Mouse (Mus musculus): ENCODE data around the gene Paf1. TPM values are rescaled to one million over a fixed set of nuclear protein-coding genes. Genes with fewer than 3 reads are reported as not detected.

The Paf1 gene
- polyA plus RNA-seq, 2 experiments, result 15.0 to 40.4 TPM

GRCm38 (mm10) chr7:28368276-28368920 lies 24.4 kb upstream of the Paf1 start:
- H3K4me2 ChIP-seq (ENCODE audit: low read depth), result no peak overlapping the region
- DNase-seq (ENCODE audit: low read depth in 3 of 3, low spot score in 3 of 3), result no peak
- no peak for ATAC-seq (ENCODE audit: insufficient read depth)
- TF ChIP-seq CTCF (IDR thresholded peaks at IDR 0.05; ENCODE audit: low read depth), result no peak
- no peak for TF ChIP-seq EP300 (IDR thresholded peaks at IDR 0.05; ENCODE audit: low read depth)
- no peaks in the 10 kb centered on the region for H3K36me3 ChIP-seq (replicated peaks; ENCODE audit: control insufficient read depth, insufficient read depth, low read depth)
- H3K4me1 ChIP-seq (replicated peaks; ENCODE audit: control insufficient read depth in 2 of 2, insufficient read depth in 2 of 2, low read length in 1 of 2), result peaks cover 2 to 8% of the 10 kb centered on the region in 2 experiments; a peak in 3 of 4 replicates
- no peak overlapping the region for H3K4me3 ChIP-seq (ENCODE audit: insufficient read depth in 1 of 2, low read depth in 2 of 2, low read length in 2 of 2)
- WGBS (ENCODE audit: insufficient replicate concordance), result 78% methylated on average over 16 of the region's 16 CpGs
- no peak overlapping the region for H3K9ac ChIP-seq (replicated peaks)
- H3K27ac ChIP-seq, result no peak overlapping the region
- H3K27me3 ChIP-seq (ENCODE audit: control insufficient read depth, insufficient read depth, low read length), result peaks cover 12% of the 10 kb centered on the region
- no peaks in the 10 kb centered on the region for H3K9me3 ChIP-seq (ENCODE audit: control insufficient read depth, low read length)

DNA sequence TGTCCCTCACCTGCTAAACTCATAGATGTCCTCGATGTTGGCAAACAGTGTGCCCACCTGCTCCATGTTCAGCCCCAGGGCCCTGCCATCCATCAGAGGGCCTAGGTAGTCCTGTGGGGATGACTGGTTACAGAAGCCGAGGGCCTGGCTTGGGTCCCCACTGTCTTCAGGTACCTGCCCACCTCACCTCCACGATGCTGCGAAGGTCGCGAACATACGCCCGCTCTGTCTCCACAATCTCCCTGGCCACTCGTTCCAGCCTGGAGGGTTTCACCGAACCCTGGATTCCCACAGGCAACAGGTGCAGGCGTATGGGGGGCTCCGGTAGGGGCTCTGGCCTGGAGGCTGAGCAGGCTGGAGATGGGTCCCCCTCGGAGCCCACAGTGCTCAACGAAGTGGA lies 22.7 kb upstream of the Paf1 start:
- DNase-seq (ENCODE audit: low read depth in 3 of 3, low spot score in 3 of 3) (no peak), ATAC-seq (ENCODE audit: insufficient read depth) (no peak)
- 84% methylated on average over 14 of the region's 14 CpGs for WGBS (ENCODE audit: insufficient replicate concordance)
- H3K36me3 ChIP-seq (replicated peaks; ENCODE audit: control insufficient read depth, insufficient read depth, low read depth), result no peaks in the 10 kb centered on the region
- H3K4me1 ChIP-seq (replicated peaks; ENCODE audit: control insufficient read depth in 2 of 2, insufficient read depth in 2 of 2, low read length in 1 of 2), result peaks cover 9 to 11% of the 10 kb centered on the region in 2 experiments
- H3K4me3 ChIP-seq (ENCODE audit: insufficient read depth in 1 of 2, low read depth in 2 of 2, low read length in 2 of 2), result no peak overlapping the region
- peaks cover 12% of the 10 kb centered on the region for H3K27me3 ChIP-seq (ENCODE audit: control insufficient read depth, insufficient read depth, low read length)
- TF ChIP-seq EP300 (IDR thresholded peaks at IDR 0.05; ENCODE audit: low read depth), result no peak
- no peak for TF ChIP-seq CTCF (IDR thresholded peaks at IDR 0.05; ENCODE audit: low read depth)
- no peak overlapping the region for H3K27ac ChIP-seq
- H3K9ac ChIP-seq (replicated peaks), result no peak overlapping the region
- H3K4me2 ChIP-seq (ENCODE audit: low read depth), result no peak overlapping the region
- no peaks in the 10 kb centered on the region for H3K9me3 ChIP-seq (ENCODE audit: control insufficient read depth, low read length)

- Histone ChIP-seq H3K4me1 (replicated peaks; ENCODE audit: control insufficient read depth in 2 of 2, insufficient read depth in 2 of 2, low read length in 1 of 2) (peaks cover 16 to 18% of the 10 kb centered on the region in 2 experiments), H3K9me3 (ENCODE audit: control insufficient read depth, low read length) (no peaks in the 10 kb centered on the region), H3K4me2 (ENCODE audit: low read depth) (peak overlapping the region; percentile 92), H3K9ac (replicated peaks) (peak overlapping the region; percentile 76), H3K4me3 (ENCODE audit: insufficient read depth in 1 of 2, low read depth in 2 of 2, low read length in 2 of 2) (peak overlapping the region; percentile 61 to 79), H3K27me3 (ENCODE audit: control insufficient read depth, insufficient read depth, low read length) (peaks cover 12% of the 10 kb centered on the region), H3K27ac (no peak overlapping the region), H3K36me3 (replicated peaks; ENCODE audit: control insufficient read depth, insufficient read depth, low read depth) (no peaks in the 10 kb centered on the region)
- DNase-seq (ENCODE audit: low read depth in 3 of 3, low spot score in 3 of 3) (no peak), ATAC-seq (ENCODE audit: insufficient read depth) (no peak)
- TF ChIP-seq EP300 (IDR thresholded peaks at IDR 0.05; ENCODE audit: low read depth) (no peak), CTCF (IDR thresholded peaks at IDR 0.05; ENCODE audit: low read depth) (no peak)
- WGBS (ENCODE audit: insufficient replicate concordance), result 15% methylated on average over 11 of the region's 11 CpGs
Observed at GRCm38 (mm10) chr7:28370977-28371513, 21.7 kb upstream of the Paf1 start.

DNA sequence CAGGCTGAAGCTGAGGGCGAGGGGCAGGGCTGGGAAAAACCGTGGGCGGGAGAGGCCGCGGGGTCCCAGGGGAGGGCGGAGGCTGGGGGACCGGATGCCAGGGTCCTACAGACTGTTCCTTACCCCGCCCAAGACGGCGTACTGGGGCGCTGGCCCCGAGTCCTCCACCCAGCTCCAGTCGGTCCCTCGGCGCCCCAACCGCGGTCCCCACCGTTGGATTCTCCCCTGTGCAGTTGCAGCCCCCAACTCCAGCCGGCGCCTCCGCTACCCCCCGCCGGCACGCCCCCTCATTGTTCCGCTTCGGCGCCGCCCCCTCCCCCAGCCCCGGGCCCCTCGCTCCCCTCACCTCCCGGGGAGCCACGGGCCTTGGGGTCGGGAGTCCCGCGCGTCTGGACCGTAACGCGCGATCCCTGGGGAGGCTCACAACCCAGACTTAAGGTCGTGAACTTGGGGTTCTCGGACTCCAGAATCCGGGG lies 21.2 kb upstream of the Paf1 start:
- under 1% methylated on average over 36 of the region's 43 CpGs for WGBS (ENCODE audit: insufficient replicate concordance)
- DNase-seq (ENCODE audit: low read depth in 3 of 3, low spot score in 3 of 3), result no peak
- ATAC-seq (ENCODE audit: insufficient read depth), result no peak
- Histone ChIP-seq H3K9me3 (ENCODE audit: control insufficient read depth, low read length) (no peaks in the 10 kb centered on the region), H3K36me3 (replicated peaks; ENCODE audit: control insufficient read depth, insufficient read depth, low read depth) (no peaks in the 10 kb centered on the region), H3K4me3 (ENCODE audit: insufficient read depth in 1 of 2, low read depth in 2 of 2, low read length in 2 of 2) (peak overlapping the region; percentile 61 to 79), H3K9ac (replicated peaks) (peak overlapping the region; percentile 76), H3K27me3 (ENCODE audit: control insufficient read depth, insufficient read depth, low read length) (peaks cover 12% of the 10 kb centered on the region), H3K4me2 (ENCODE audit: low read depth) (peak overlapping the region; percentile 92), H3K4me1 (replicated peaks; ENCODE audit: control insufficient read depth in 2 of 2, insufficient read depth in 2 of 2, low read length in 1 of 2) (peaks cover 19 to 20% of the 10 kb centered on the region in 2 experiments), H3K27ac (no peak overlapping the region)
- no peak for TF ChIP-seq EP300 (IDR thresholded peaks at IDR 0.05; ENCODE audit: low read depth)
- no peak for TF ChIP-seq CTCF (IDR thresholded peaks at IDR 0.05; ENCODE audit: low read depth)

Measured in liver, embryonic 14.5 days (tissue).